Mouse (Mus musculus) liver, embryonic 18 days (tissue): ENCODE results near the gene Fbxw2. TPM values are rescaled to one million over a fixed set of nuclear protein-coding genes. Genes with fewer than 3 reads are reported as not detected.

Experiments
- polyA plus RNA-seq: library from polyadenylated mRNA; depleted of rRNA; stranded (reverse); fragments of >200 nt; gene quantifications from 2 replicates; pipeline ENCODE4 v1.2.3, GENCODE M21; 2012; rRNA removed

Gene Fbxw2
- polyA plus RNA-seq = 24.0 and 24.9 TPM in 2 replicates

GRCm38 (mm10) chr2:34825827-34826459 is at the start of gene Fbxw2:
Fbxw2 (minus strand) TSS chr2:34826311.

GRCm38 (mm10) chr2:34874816-34875345 is 48.8 kb upstream of the Fbxw2 start, which contains the start of gene Psmd5:
Psmd5 (minus strand) TSS chr2:34874968.

GRCm38 (mm10) chr2:34874271-34874670 is 48.2 kb upstream of the Fbxw2 start, which contains the start of gene Cutal:
Cutal (plus strand) TSS chr2:34874396.

GRCm38 (mm10) chr2:34832766-34833457 is 6.8 kb upstream of the Fbxw2 start, which contains the start of gene Gm34653:
Gm34653 (plus strand) TSS chr2:34833007.

GRCm38 (mm10) chr2:34799357-34800256 is 26.5 kb downstream of the Fbxw2 start, which contains the start of gene Rabepk:
Rabepk (minus strand) TSS chr2:34799912.

GRCm38 (mm10) chr2:34771368-34772226 is 54.5 kb downstream of the Fbxw2 start, which contains the start of gene Hspa5:
Hspa5 (plus strand) TSS chr2:34771970.

GRCm38 (mm10) chr2:34754551-34755358 is 71.4 kb downstream of the Fbxw2 start, which contains the start of gene Gapvd1:
Gapvd1 (minus strand) TSS chr2:34755232.

Other genes with a start within 250 kb of the Fbxw2 start
- gene Gapvd1, start 71.1 kb downstream of the Fbxw2 start, polyA plus RNA-seq = 19.9 and 22.5 TPM in 2 replicates
- gene Hspa5, start 54.3 kb downstream of the Fbxw2 start, polyA plus RNA-seq = 387 and 430 TPM in 2 replicates
- 15.3 and 16.7 TPM in 2 replicates for gene Rabepk, start 26.4 kb downstream of the Fbxw2 start, polyA plus RNA-seq
- 0.05 and 0.07 TPM in 2 replicates for gene Gm34653, start 6.7 kb upstream of the Fbxw2 start, polyA plus RNA-seq
- 15.3 and 24.7 TPM in 2 replicates for gene Cutal, start 48.1 kb upstream of the Fbxw2 start, polyA plus RNA-seq
- 25.3 and 27.0 TPM in 2 replicates for gene Psmd5, start 48.7 kb upstream of the Fbxw2 start, polyA plus RNA-seq
- 2.2 and 2.3 TPM in 2 replicates for gene Phf19, start 87.7 kb upstream of the Fbxw2 start, polyA plus RNA-seq
- gene Traf1, start 135.5 kb upstream of the Fbxw2 start, polyA plus RNA-seq = 0.29 and 0.30 TPM in 2 replicates
- 118 and 157 TPM in 2 replicates for gene Hc, start 235.1 kb upstream of the Fbxw2 start, polyA plus RNA-seq